ENCODE assay signal across 15 mouse cellular contexts in the genomic region with DNA sequence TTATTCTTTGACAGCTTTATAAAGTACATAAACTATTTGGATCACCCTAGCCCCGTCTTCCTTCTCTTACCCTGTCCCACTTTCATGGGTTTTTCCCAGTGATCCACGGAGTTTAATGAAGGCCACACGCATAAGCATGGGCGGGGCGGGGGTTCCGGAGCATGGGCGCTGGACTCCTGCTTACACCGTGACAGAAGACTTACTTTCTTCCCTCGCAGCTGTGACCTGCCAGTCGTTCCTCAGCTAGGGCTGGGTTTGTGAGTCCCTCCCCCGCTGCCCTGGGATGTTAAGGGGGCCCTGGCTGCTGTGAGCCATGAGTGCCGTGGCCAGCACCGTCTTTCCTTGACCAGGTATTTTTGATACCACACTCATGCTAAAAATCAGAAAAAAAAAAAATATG. TPM values are rescaled to one million over a fixed set of nuclear protein-coding genes. Genes with fewer than 3 reads are reported as not detected.
DNase-seq lines count a peak whose midpoint lies in the region; ATAC-seq and TF ChIP-seq lines count a peak whose summit lies in the region.
"Had no signal": no experiment of that assay in that cellular context is flagged by ENCODE, and none has a peak within 500 bp of the region (broad histone marks: within the 10 kb centered on the region; RNA-seq: fewer than 3 reads in every experiment).

No protein-coding gene starts in this region.

- ATAC-seq in kidney, postnatal 0 days (replicated peaks; ENCODE audit: low FRiP score, low read depth), result peak; percentile 74; the same call in 1 of the 2 replicates
- ATAC-seq in hindbrain, embryonic 13.5 days (ENCODE audit: low FRiP score), result no peak
- ATAC-seq: forebrain, embryonic 14.5 days had no signal

- no peak for TF ChIP-seq POLR2A in bone marrow macrophage, adult 2 months (IDR thresholded peaks at IDR 0.05; ENCODE audit: borderline replicate concordance, low read depth, low read length)

- 18% methylated on average over 13 of the region's 13 CpGs for WGBS in kidney, postnatal 0 days
- WGBS in hindbrain, embryonic 13.5 days, result 83% methylated on average over 13 of the region's 13 CpGs

- no peaks in the 10 kb centered on the region for H3K9me3 ChIP-seq in kidney, postnatal 0 days (replicated peaks; ENCODE audit: low read length)
- H3K9me3 ChIP-seq in hindbrain, embryonic 13.5 days, result no peaks in the 10 kb centered on the region
- H3K9me3 ChIP-seq: neural tube, embryonic 15.5 days had no signal

- 0 out of 2 replicates have a peak, but pooled peaks cover 3% of the 10 kb centered on the region for H3K36me3 ChIP-seq in kidney, postnatal 0 days (ENCODE audit: insufficient read depth, low read length)
- H3K36me3 ChIP-seq in hindbrain, embryonic 13.5 days, result peaks cover 56% of the 10 kb centered on the region

- 0 out of 2 replicates have a peak overlapping the region, but pooled peaks have one; percentile 7 for H3K4me2 ChIP-seq in kidney, postnatal 0 days (ENCODE audit: low read length)
- no peak overlapping the region for H3K4me2 ChIP-seq in hindbrain, embryonic 13.5 days
- H3K4me2 ChIP-seq: neural tube, embryonic 15.5 days had no signal

- DNase-seq in kidney, postnatal 0 days (ENCODE audit: low spot score), result peak; percentile 80
- no peak for DNase-seq in kidney, postnatal 14 days
- DNase-seq in B cell, adult 2 months, result peak; percentile 52 to 59
- DNase-seq in spleen, postnatal 10 days (ENCODE audit: low spot score in 2 of 2), result peak; percentile 32 to 54
- DNase-seq in right cerebral cortex, adult 2 months (ENCODE audit: low spot score in 2 of 2), result no peak
- DNase-seq: cerebellum, adult 18-20 months; heart, postnatal 4 days; lung, adult 2 months had no signal

- TF ChIP-seq CTCF in kidney, postnatal 0 days (IDR thresholded peaks at IDR 0.05; ENCODE audit: low read depth), result no peak
- no peak for TF ChIP-seq CTCF in bone marrow macrophage, adult 2 months (IDR thresholded peaks at IDR 0.05; ENCODE audit: low read depth, low read length)

- H3K4me1 ChIP-seq in kidney, postnatal 0 days (replicated peaks; ENCODE audit: insufficient read depth, low read length), result 0 out of 2 replicates have a peak, but pooled peaks cover 2% of the 10 kb centered on the region
- peaks cover 59% of the 10 kb centered on the region for H3K4me1 ChIP-seq in bone marrow macrophage, adult 2 months (ENCODE audit: control insufficient read depth, insufficient read depth, low read length)
- H3K4me1 ChIP-seq in hindbrain, embryonic 13.5 days (replicated peaks), result no peaks in the 10 kb centered on the region
- H3K4me1 ChIP-seq: neural tube, embryonic 15.5 days had no signal

- H3K27ac ChIP-seq in kidney, postnatal 0 days, result 0 out of 2 replicates have a peak overlapping the region, but pooled peaks have one; percentile 19
- H3K27ac ChIP-seq in bone marrow macrophage, adult 2 months (ENCODE audit: insufficient read depth, low read depth, low read length), result peak overlapping the region; percentile 90
- no peak overlapping the region for H3K27ac ChIP-seq in hindbrain, embryonic 13.5 days
- H3K27ac ChIP-seq: neural tube, embryonic 15.5 days had no signal

- H3K9ac ChIP-seq in kidney, postnatal 0 days (ENCODE audit: low read depth, low read length), result no peak overlapping the region
- no peak overlapping the region for H3K9ac ChIP-seq in hindbrain, embryonic 13.5 days
- H3K9ac ChIP-seq: neural tube, embryonic 15.5 days had no signal

- H3K27me3 ChIP-seq in kidney, postnatal 0 days (ENCODE audit: insufficient read depth, low read length), result no peaks in the 10 kb centered on the region
- H3K27me3 ChIP-seq in hindbrain, embryonic 13.5 days, result no peaks in the 10 kb centered on the region
- H3K27me3 ChIP-seq: neural tube, embryonic 15.5 days had no signal

- H3K4me3 ChIP-seq in kidney, postnatal 0 days (replicated peaks; ENCODE audit: low read depth, low read length), result no peak overlapping the region
- H3K4me3 ChIP-seq in bone marrow macrophage, adult 2 months (ENCODE audit: insufficient read depth, low read length), result no peak overlapping the region
- H3K4me3 ChIP-seq in hindbrain, embryonic 13.5 days, result no peak overlapping the region
- H3K4me3 ChIP-seq: neural tube, embryonic 15.5 days had no signal

RNA-seq across cellular contexts. Expression of a gene that starts 21.7 kb away (rescaled TPM):
- 0.15 TPM in 1 of 2 replicates, not detected in the other for polyA plus RNA-seq in kidney, postnatal 0 days (2015; fragmentation: Nextera tagmentation; extraction: Ambion mirVana)
- not detected in 2 replicates for polyA plus RNA-seq in bone marrow macrophage, adult 2 months (2012; ENCODE audit: insufficient read depth, insufficient read length, missing spikeins)
- polyA plus RNA-seq in hindbrain, embryonic 13.5 days (2015; fragmentation: Nextera tagmentation; extraction: Ambion mirVana), result not detected in 2 replicates
- polyA plus RNA-seq: CD4-positive, CD25-positive, alpha-beta regulatory T cell, adult 4 months; forebrain, embryonic 14.5 days; inflammation-experienced regulatory T-cells, adult 6 months; lung, adult 2 months; neural tube, embryonic 15.5 days; stomach, embryonic 16.5 days had no signal

RNA-seq across cellular contexts. Expression of a gene that starts 47.8 kb away (rescaled TPM):
- polyA plus RNA-seq in kidney, postnatal 0 days (2015; fragmentation: Nextera tagmentation; extraction: Ambion mirVana), result 1.5 and 1.9 TPM in 2 replicates
- polyA plus RNA-seq in bone marrow macrophage, adult 2 months (2012; ENCODE audit: insufficient read depth, insufficient read length, missing spikeins), result 33.0 and 34.1 TPM in 2 replicates
- polyA plus RNA-seq in hindbrain, embryonic 13.5 days (2015; fragmentation: Nextera tagmentation; extraction: Ambion mirVana), result 1.0 and 1.2 TPM in 2 replicates

Comparison
In these comparisons a context has a peak if more than half of its experiments do, and no peak if none do; other contexts are left out.
1. DNase-seq: peak in kidney, postnatal 0 days (single experiment), B cell, adult 2 months (2 of 2) and spleen, postnatal 10 days (2 of 2); none in kidney, postnatal 14 days (single experiment) and right cerebral cortex, adult 2 months (0 of 2).
2. RNA of a gene that starts 47.8 kb away (polyA plus RNA-seq): 33.0 to 34.1 TPM in bone marrow macrophage, adult 2 months; 1.5 to 1.9 TPM in kidney, postnatal 0 days and 1.0 to 1.2 TPM in hindbrain, embryonic 13.5 days; every median in the first group is over 10 times any median in the second.